9 mouse cellular contexts compared by ENCODE assay signal in the genomic region with DNA sequence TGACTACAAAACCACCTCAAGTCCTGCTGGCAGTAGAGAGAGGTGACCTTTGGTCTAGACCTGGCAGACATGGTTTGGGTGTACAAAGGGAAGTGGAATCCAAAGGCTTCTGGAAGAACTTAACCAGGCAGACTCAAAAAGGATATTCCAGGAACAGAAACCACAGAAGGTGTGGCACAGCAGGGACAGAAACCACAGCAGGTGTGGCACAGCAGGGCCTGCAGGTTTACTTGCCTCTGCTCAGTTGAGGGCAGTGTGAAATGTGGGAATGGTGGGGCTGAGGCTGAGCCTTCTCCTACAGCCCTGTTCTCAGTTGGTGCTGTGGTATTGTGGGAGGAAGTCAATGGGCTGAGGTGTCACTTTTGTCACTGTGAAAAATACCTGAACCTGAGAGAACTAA. TPM values are rescaled to one million over a fixed set of nuclear protein-coding genes. Genes with fewer than 3 reads are reported as not detected.
DNase-seq lines count a peak whose midpoint lies in the region; ATAC-seq and TF ChIP-seq lines count a peak whose summit lies in the region.
"Had no signal": no experiment of that assay in that cellular context is flagged by ENCODE, and none has a peak within 500 bp of the region (broad histone marks: within the 10 kb centered on the region; RNA-seq: fewer than 3 reads in every experiment).

No protein-coding gene starts in this region.

- no peaks in the 10 kb centered on the region for H3K27me3 ChIP-seq in liver, adult 2 months (ENCODE audit: control insufficient read depth, insufficient read depth, low read length)
- H3K27me3 ChIP-seq in liver, embryonic 11.5 days (replicated peaks; ENCODE audit: control insufficient read depth, insufficient read depth, low read length): no peaks in the 10 kb centered on the region
- no peaks in the 10 kb centered on the region for H3K27me3 ChIP-seq in midbrain, embryonic 11.5 days (ENCODE audit: control insufficient read depth, insufficient read depth, low read length)

- TF ChIP-seq CTCF in liver, adult 2 months (IDR thresholded peaks at IDR 0.05; ENCODE audit: low read depth, low read length): no peak

- H3K9ac ChIP-seq in liver, adult 2 months (ENCODE audit: low read depth, low read length): no peak overlapping the region
- H3K9ac ChIP-seq in liver, embryonic 11.5 days (ENCODE audit: low read depth, low read length): no peak overlapping the region
- H3K9ac ChIP-seq in midbrain, embryonic 11.5 days (ENCODE audit: low read length): no peak overlapping the region

- no peaks in the 10 kb centered on the region for H3K9me3 ChIP-seq in liver, embryonic 11.5 days (ENCODE audit: control insufficient read depth, low read length)
- H3K9me3 ChIP-seq in midbrain, embryonic 11.5 days (ENCODE audit: control insufficient read depth, low read length): no peaks in the 10 kb centered on the region

- H3K4me2 ChIP-seq in liver, embryonic 11.5 days: no peak overlapping the region
- no peak overlapping the region for H3K4me2 ChIP-seq in midbrain, embryonic 11.5 days

- DNase-seq in liver, adult 2 months (ENCODE audit: extremely low read depth, low read depth, low spot score): peak; percentile 84
- DNase-seq in liver, embryonic 11.5 days (ENCODE audit: low spot score): no peak
- DNase-seq in cerebellum, postnatal 10 days: peak; percentile 6 to 13
- no peak for DNase-seq in midbrain, embryonic 11.5 days (ENCODE audit: low spot score, missing footprints)
- DNase-seq in right cerebral cortex, postnatal 14 days: no peak
- DNase-seq: thymus, adult 2 months had no signal

- no peak for TF ChIP-seq POLR2A in liver, adult 2 months (IDR thresholded peaks at IDR 0.05; ENCODE audit: extremely low read depth, insufficient read depth, low read length)

- H3K36me3 ChIP-seq in liver, adult 2 months (ENCODE audit: control insufficient read depth, insufficient read depth, low read length): peaks cover 6% of the 10 kb centered on the region
- H3K36me3 ChIP-seq in liver, embryonic 11.5 days (ENCODE audit: control insufficient read depth, insufficient read depth, low read length): no peaks in the 10 kb centered on the region; the same call in 1 of the 2 replicates
- H3K36me3 ChIP-seq in midbrain, embryonic 11.5 days (ENCODE audit: control insufficient read depth, insufficient read depth, low read length): no peaks in the 10 kb centered on the region

- H3K27ac ChIP-seq in liver, adult 2 months (replicated peaks; ENCODE audit: insufficient read depth, low read depth, low read length): peak overlapping the region; percentile 30
- no peak overlapping the region for H3K27ac ChIP-seq in liver, embryonic 11.5 days (ENCODE audit: low read depth, low read length)
- H3K27ac ChIP-seq in midbrain, embryonic 11.5 days (ENCODE audit: low read depth, low read length): no peak overlapping the region
- H3K27ac ChIP-seq: hindbrain, postnatal 0 days had no signal

- ATAC-seq in liver, embryonic 11.5 days (replicated peaks; ENCODE audit: low FRiP score): no peak
- peak; percentile 34 for ATAC-seq in activated CD4-positive, CD25-positive, alpha-beta regulatory T cell, adult 4 months
- peak; percentile 35; the same call in 1 of the 2 replicates for ATAC-seq in megakaryocyte, adult 5-6 weeks (ENCODE audit: poor library complexity, severe bottlenecking)
- no peak for ATAC-seq in midbrain, embryonic 11.5 days (ENCODE audit: low FRiP score)
- ATAC-seq: hindbrain, postnatal 0 days had no signal

- H3K4me1 ChIP-seq in liver, adult 2 months (ENCODE audit: control insufficient read depth, insufficient read depth, low read length): peaks cover 5% of the 10 kb centered on the region
- 0 out of 2 replicates have a peak, but pooled peaks cover 3% of the 10 kb centered on the region for H3K4me1 ChIP-seq in liver, embryonic 11.5 days (replicated peaks; ENCODE audit: control insufficient read depth, insufficient read depth, low read length)
- H3K4me1 ChIP-seq in midbrain, embryonic 11.5 days (ENCODE audit: control insufficient read depth, insufficient read depth, low read length): no peaks in the 10 kb centered on the region

- H3K4me3 ChIP-seq in liver, adult 2 months (ENCODE audit: insufficient read depth, low read depth, low read length): no peak overlapping the region
- no peak overlapping the region for H3K4me3 ChIP-seq in liver, embryonic 11.5 days (ENCODE audit: low read depth, low read length)
- H3K4me3 ChIP-seq in midbrain, embryonic 11.5 days (ENCODE audit: low read depth, low read length): no peak overlapping the region

- H3K79me2 ChIP-seq in liver, adult 2 months (ENCODE audit: control insufficient read depth, insufficient read depth, low read length): no peaks in the 10 kb centered on the region; the same call in 1 of the 2 replicates

RNA-seq across cellular contexts. Expression of gene Srr, which starts 29.2 kb away (rescaled TPM):
- total RNA-seq in liver, adult 2 months (2014; rRNA removed): 31.9 and 39.3 TPM in 2 replicates
- 24.2 and 35.3 TPM in 2 replicates for polyA plus RNA-seq in liver, adult 2 months (2012; rRNA removed)
- 10.0 and 10.1 TPM in 2 replicates for polyA plus RNA-seq in liver, embryonic 11.5 days (2014; fragmentation: Nextera tagmentation; extraction: Ambion mirVana)
- polyA plus RNA-seq in activated CD4-positive, CD25-positive, alpha-beta regulatory T cell, adult 4 months (2017; shearing (Covaris generic)): 1 to 10 TPM; 4.9 to 7.3 TPM
- 6.1 and 7.7 TPM in 2 replicates for total RNA-seq in megakaryocyte, adult 5-6 weeks (2015)
- total RNA-seq in megakaryocyte, adult 5-6 weeks (2017): 3.3 and 8.5 TPM in 2 replicates
- polyA plus RNA-seq in midbrain, embryonic 11.5 days (2014; fragmentation: Nextera tagmentation; extraction: Ambion mirVana): 25.9 and 29.7 TPM in 2 replicates

RNA-seq across cellular contexts. Expression of gene Smg6, which starts 29.3 kb away (rescaled TPM):
- total RNA-seq in liver, adult 2 months (2014; rRNA removed): 12.8 and 17.2 TPM in 2 replicates
- polyA plus RNA-seq in liver, adult 2 months (2012; rRNA removed): 16.6 and 16.8 TPM in 2 replicates
- 10.7 and 12.4 TPM in 2 replicates for polyA plus RNA-seq in liver, embryonic 11.5 days (2014; fragmentation: Nextera tagmentation; extraction: Ambion mirVana)
- polyA plus RNA-seq in activated CD4-positive, CD25-positive, alpha-beta regulatory T cell, adult 4 months (2017; shearing (Covaris generic)): 10 to 100 TPM; 15.3 to 15.5 TPM
- 13.4 and 15.9 TPM in 2 replicates for total RNA-seq in megakaryocyte, adult 5-6 weeks (2015)
- total RNA-seq in megakaryocyte, adult 5-6 weeks (2017): 18.3 and 20.5 TPM in 2 replicates
- 16.0 and 17.9 TPM in 2 replicates for polyA plus RNA-seq in midbrain, embryonic 11.5 days (2014; fragmentation: Nextera tagmentation; extraction: Ambion mirVana)

RNA-seq across cellular contexts. Expression of gene Tsr1, which starts 57.0 kb away (rescaled TPM):
- total RNA-seq in liver, adult 2 months (2014; rRNA removed): 9.0 and 10.1 TPM in 2 replicates
- polyA plus RNA-seq in liver, adult 2 months (2012; rRNA removed): 3.8 and 4.9 TPM in 2 replicates
- polyA plus RNA-seq in liver, embryonic 11.5 days (2014; fragmentation: Nextera tagmentation; extraction: Ambion mirVana): 72.4 and 81.3 TPM in 2 replicates
- polyA plus RNA-seq in activated CD4-positive, CD25-positive, alpha-beta regulatory T cell, adult 4 months (2017; shearing (Covaris generic)): 10 to 100 TPM; 38.4 to 39.2 TPM
- 7.7 and 9.1 TPM in 2 replicates for total RNA-seq in megakaryocyte, adult 5-6 weeks (2015)
- 17.3 and 18.7 TPM in 2 replicates for total RNA-seq in megakaryocyte, adult 5-6 weeks (2017)
- 48.9 and 51.3 TPM in 2 replicates for polyA plus RNA-seq in midbrain, embryonic 11.5 days (2014; fragmentation: Nextera tagmentation; extraction: Ambion mirVana)

RNA-seq across cellular contexts. Expression of gene Sgsm2, which starts 58.0 kb away (rescaled TPM):
- 1.5 and 3.3 TPM in 2 replicates for total RNA-seq in liver, adult 2 months (2014; rRNA removed)
- 7.5 and 10.3 TPM in 2 replicates for polyA plus RNA-seq in liver, adult 2 months (2012; rRNA removed)
- 4.2 TPM in 2 replicates for polyA plus RNA-seq in liver, embryonic 11.5 days (2014; fragmentation: Nextera tagmentation; extraction: Ambion mirVana)
- polyA plus RNA-seq in activated CD4-positive, CD25-positive, alpha-beta regulatory T cell, adult 4 months (2017; shearing (Covaris generic)): 1 to 10 TPM; 1.6 to 2.0 TPM
- total RNA-seq in megakaryocyte, adult 5-6 weeks (2015): 0.64 and 1.1 TPM in 2 replicates
- 1.2 and 1.6 TPM in 2 replicates for total RNA-seq in megakaryocyte, adult 5-6 weeks (2017)
- polyA plus RNA-seq in midbrain, embryonic 11.5 days (2014; fragmentation: Nextera tagmentation; extraction: Ambion mirVana): 5.8 and 6.8 TPM in 2 replicates

Comparison
In these comparisons a context has a peak if more than half of its experiments do, and no peak if none do; other contexts are left out.
1. DNase-seq: peak in liver, adult 2 months (single experiment) and cerebellum, postnatal 10 days (2 of 2); none in liver, embryonic 11.5 days (single experiment), midbrain, embryonic 11.5 days (single experiment) and right cerebral cortex, postnatal 14 days (single experiment).
2. ATAC-seq: peak in activated CD4-positive, CD25-positive, alpha-beta regulatory T cell, adult 4 months (single experiment) and megakaryocyte, adult 5-6 weeks (single experiment); none in liver, embryonic 11.5 days (single experiment) and midbrain, embryonic 11.5 days (single experiment).